13 mouse cellular contexts compared by ENCODE assay signal in genomic region chrX:41514982-41515381, GRCm38 (mm10).
"Had no signal": no experiment of that assay in that cellular context is flagged by ENCODE, and none has a peak within 500 bp of the region (broad histone marks: within the 10 kb centered on the region; RNA-seq: fewer than 3 reads in every experiment).

No protein-coding gene starts in this region.

- ATAC-seq: liver, postnatal 0 days; lung, postnatal 0 days; midbrain, embryonic 16.5 days had no signal

- DNase-seq: liver, postnatal 0 days; lung, adult 2 months; lung, postnatal 14 days; lung, postnatal 36 days; midbrain, embryonic 14.5 days; retina, postnatal 1 day; right cerebral cortex, adult 18-20 months; right cerebral cortex, postnatal 14 days; thymus, adult 2 months; thymus, postnatal 25 days; thymus, postnatal 4 days had no signal
